Mouse (Mus musculus): ENCODE data around the gene Mrpl27.

GRCm38 (mm10) chr11:94661344-94661743 lies 7.8 kb downstream of the Mrpl27 start:
- TF ChIP-seq POLR2A (IDR thresholded peaks at IDR 0.05; ENCODE audit: low read depth, low read length) (no peak), CTCF (IDR thresholded peaks at IDR 0.05; ENCODE audit: borderline replicate concordance, insufficient read depth, low read length) (no peak)
